In genomic region chr15:3213721-3214120, GRCm38 (mm10) we compare ENCODE assay signal across 8 mouse cellular contexts. TPM values are rescaled to one million over a fixed set of nuclear protein-coding genes. Genes with fewer than 3 reads are reported as not detected.
DNase-seq lines count a peak whose midpoint lies in the region; ATAC-seq lines count a peak whose summit lies in the region.

No protein-coding gene starts in this region.

- 5% methylated on average over 4 of the region's 4 CpGs for WGBS in heart, embryonic 12.5 days
- 10% methylated on average over 4 of the region's 4 CpGs for WGBS in midbrain, embryonic 16.5 days

- no peaks in the 10 kb centered on the region for H3K4me1 ChIP-seq in heart, embryonic 12.5 days (replicated peaks)
- H3K4me1 ChIP-seq in midbrain, embryonic 16.5 days (ENCODE audit: control insufficient read depth, insufficient read depth, low read length), result no peaks in the 10 kb centered on the region

- no peak overlapping the region for H3K4me2 ChIP-seq in heart, embryonic 12.5 days
- no peak overlapping the region for H3K4me2 ChIP-seq in midbrain, embryonic 16.5 days (ENCODE audit: low read length)

- no peak overlapping the region for H3K9ac ChIP-seq in heart, embryonic 12.5 days
- H3K9ac ChIP-seq in midbrain, embryonic 16.5 days (ENCODE audit: low read depth, low read length), result no peak overlapping the region

- no peak overlapping the region for H3K27ac ChIP-seq in heart, embryonic 12.5 days (ENCODE audit: poor library complexity, severe bottlenecking)
- no peak overlapping the region for H3K27ac ChIP-seq in midbrain, embryonic 16.5 days (ENCODE audit: low read length)

- ATAC-seq in heart, embryonic 12.5 days (ENCODE audit: insufficient number of reproducible peaks, low FRiP score), result no peak
- ATAC-seq in midbrain, embryonic 16.5 days, result peak; percentile 76; the same call in 1 of the 2 replicates

- peak; percentile 78 for DNase-seq in heart, adult 8-10 months (ENCODE audit: low spot score)
- peak; percentile 72 for DNase-seq in CD4-positive, CD25-positive, alpha-beta regulatory T cell, adult 2 months (ENCODE audit: low read depth, low spot score)
- DNase-seq in adrenal gland, postnatal 14 days, result peak; percentile 59
- peak; percentile 16 for DNase-seq in gastrocnemius, postnatal 14 days
- DNase-seq in layer of hippocampus, adult 9-10 months (ENCODE audit: low spot score), result peak; percentile 53
- peak; percentile 29 to 48 for DNase-seq in urinary bladder, postnatal 36 days (ENCODE audit: low spot score in 2 of 2)

- H3K9me3 ChIP-seq in heart, embryonic 12.5 days (replicated peaks), result no peaks in the 10 kb centered on the region
- no peaks in the 10 kb centered on the region for H3K9me3 ChIP-seq in midbrain, embryonic 16.5 days (replicated peaks; ENCODE audit: control insufficient read depth, low read length, poor library complexity, severe bottlenecking)

- no peak overlapping the region for H3K4me3 ChIP-seq in heart, embryonic 12.5 days
- H3K4me3 ChIP-seq in midbrain, embryonic 16.5 days (ENCODE audit: low read depth, low read length), result no peak overlapping the region

- intact Hi-C loops in gastrocnemius, postnatal 14 days (cut with DNase I; ENCODE audit: low total_unique reads), result loop anchor here (10.0 kb wide), 1 partner anchor 61 kb away; no protein-coding TSS in a partner anchor

- H3K36me3 ChIP-seq in heart, embryonic 12.5 days, result no peaks in the 10 kb centered on the region
- H3K36me3 ChIP-seq in midbrain, embryonic 16.5 days (ENCODE audit: control insufficient read depth, insufficient read depth, low read length), result no peaks in the 10 kb centered on the region

- H3K27me3 ChIP-seq in heart, embryonic 12.5 days (replicated peaks), result no peaks in the 10 kb centered on the region
- no peaks in the 10 kb centered on the region for H3K27me3 ChIP-seq in midbrain, embryonic 16.5 days (ENCODE audit: control insufficient read depth, insufficient read depth, low read depth, low read length)

RNA-seq across cellular contexts. Expression of gene Selenop, which starts 54.6 kb away (rescaled TPM):
- 100 to 1,000 TPM; 281 to 334 (median 316) TPM for total RNA-seq in heart, adult 8-10 months (2022)
- 84.6 and 90.9 TPM in 2 replicates for polyA plus RNA-seq in heart, embryonic 12.5 days (2016; fragmentation: Nextera tagmentation; extraction: Ambion mirVana)
- total RNA-seq in adrenal gland, postnatal 14 days (2021), result 434 and 875 TPM in 2 replicates
- total RNA-seq in gastrocnemius, postnatal 14 days (2021), result 100 to 1,000 TPM; 168 to 169 TPM
- polyA plus RNA-seq in midbrain, embryonic 16.5 days (2015; fragmentation: Nextera tagmentation; extraction: Ambion mirVana), result 93.7 and 106 TPM in 2 replicates

Comparison
In these comparisons a context has a peak if more than half of its experiments do, and no peak if none do; other contexts are left out.
1. DNase-seq: peak in every context shown above with its lines; median percentile 78 in heart, adult 8-10 months; 72 in CD4-positive, CD25-positive, alpha-beta regulatory T cell, adult 2 months; 59 in adrenal gland, postnatal 14 days; 53 in layer of hippocampus, adult 9-10 months; 38 in urinary bladder, postnatal 36 days; 16 in gastrocnemius, postnatal 14 days.